Mouse (Mus musculus) hindlimb bud, embryonic 11.5 days (tissue): ENCODE data around the gene Cxcl16.

Source experiments
- DNase-seq: peaks from one replicate; pipeline ENCODE4 v3.0.0-alpha.2; 2012; ENCODE audit warnings: low read depth, low spot score; ENCODE audit errors: extremely low spot score

The Cxcl16 gene

GRCm38 (mm10) chr11:70413961-70414360 is 45.8 kb downstream of the Cxcl16 start:
- DNase-seq, result peak; percentile 81

GRCm38 (mm10) chr11:70412591-70412990 is 47.2 kb downstream of the Cxcl16 start:
- no peak for DNase-seq

GRCm38 (mm10) chr11:70410297-70410643 is 49.5 kb downstream of the Cxcl16 start:
- DNase-seq, result no peak

GRCm38 (mm10) chr11:70409594-70410296 is 50.0 kb downstream of the Cxcl16 start, which contains the start of gene Pelp1:
TSS of gene Pelp1 (minus strand) at chr11:70410031.
- peak; percentile 83 for DNase-seq
